Mouse (Mus musculus): ENCODE data around the gene Socs7.

DNA sequence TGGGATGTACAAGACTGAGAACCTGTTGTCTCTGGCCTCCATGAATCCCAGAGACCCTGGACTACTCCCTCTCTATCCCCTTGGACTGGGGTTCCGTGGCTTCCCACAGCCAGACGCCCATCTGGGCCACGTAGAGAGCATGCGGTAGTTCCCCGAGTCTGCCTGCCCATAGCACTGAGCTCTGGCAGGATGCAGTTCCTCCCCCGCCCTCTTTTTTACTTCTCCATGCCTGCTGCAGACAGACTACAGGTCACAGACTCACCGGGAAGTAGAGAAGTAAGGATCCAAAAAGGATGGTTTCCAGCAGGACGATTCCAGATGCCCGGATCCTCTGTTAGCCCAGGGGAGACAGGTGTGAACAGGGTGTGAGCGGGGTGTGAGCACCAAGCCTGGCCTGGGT is 16.9 kb upstream of the Socs7 start:
- TF ChIP-seq CTCF (IDR thresholded peaks at IDR 0.05; ENCODE audit: borderline replicate concordance, control insufficient read depth, extremely low read depth, insufficient read depth, low read length, poor library complexity) (no peak), POLR2A (IDR thresholded peaks at IDR 0.05; ENCODE audit: control insufficient read depth, extremely low read depth, insufficient read depth, low read length, poor library complexity) (no peak)
